8 mouse cellular contexts compared by ENCODE assay signal in genomic region chr1:62986267-62986666, GRCm38 (mm10).
DNase-seq lines count a peak whose midpoint lies in the region; ATAC-seq lines count a peak whose summit lies in the region.

No protein-coding gene starts in this region.

- WGBS in forebrain, embryonic 13.5 days, result 12% methylated on average over 7 of the region's 7 CpGs

- H3K9me3 ChIP-seq in forebrain, embryonic 13.5 days (replicated peaks), result no peaks in the 10 kb centered on the region

- H3K4me2 ChIP-seq in forebrain, embryonic 13.5 days, result peak overlapping the region; percentile 41

- H3K4me3 ChIP-seq in forebrain, embryonic 13.5 days, result no peak overlapping the region

- no peak for ATAC-seq in forebrain, embryonic 13.5 days

- H3K27me3 ChIP-seq in forebrain, embryonic 13.5 days, result no peaks in the 10 kb centered on the region
- H3K27me3 ChIP-seq in splenic B cell, adult 2 months (ENCODE audit: control insufficient read depth, insufficient read depth, low read length, poor library complexity, severe bottlenecking), result no peaks in the 10 kb centered on the region

- no peak overlapping the region for H3K9ac ChIP-seq in forebrain, embryonic 13.5 days

- intact Hi-C loops in left cerebral cortex, postnatal 25 days (cut with DNase I), result loop anchor here (5.0 kb wide), 1 partner anchor 1804 kb away; no protein-coding TSS in a partner anchor

- DNase-seq in gastrocnemius, postnatal 10 days, result peak; percentile 57
- DNase-seq in gastrocnemius, postnatal 25 days, result no peak
- DNase-seq in brain, adult 2 months (ENCODE audit: low read depth, low spot score), result peak; percentile 77
- peak; percentile 68 for DNase-seq in induced T-regulatory cell, adult 2 months (ENCODE audit: low read depth)
- DNase-seq in left cerebral cortex, postnatal 25 days (ENCODE audit: low spot score in 2 of 2), result peak; percentile 50 to 54
- peak; percentile 68 for DNase-seq in mesoderm, embryonic 11.5 days (ENCODE audit: low read depth, low spot score)
- peak; percentile 61 for DNase-seq in splenic B cell, adult 2 months (ENCODE audit: low read depth, low spot score)

- no peak overlapping the region for H3K27ac ChIP-seq in forebrain, embryonic 13.5 days

- H3K36me3 ChIP-seq in forebrain, embryonic 13.5 days (ENCODE audit: poor library complexity, severe bottlenecking), result no peaks in the 10 kb centered on the region
- no peaks in the 10 kb centered on the region for H3K36me3 ChIP-seq in splenic B cell, adult 2 months (ENCODE audit: control insufficient read depth, insufficient read depth, low read length, poor library complexity, severe bottlenecking)

- H3K4me1 ChIP-seq in forebrain, embryonic 13.5 days, result no peaks in the 10 kb centered on the region
